Mouse (Mus musculus): Measurements from ENCODE around the gene Magoh.

DNA sequence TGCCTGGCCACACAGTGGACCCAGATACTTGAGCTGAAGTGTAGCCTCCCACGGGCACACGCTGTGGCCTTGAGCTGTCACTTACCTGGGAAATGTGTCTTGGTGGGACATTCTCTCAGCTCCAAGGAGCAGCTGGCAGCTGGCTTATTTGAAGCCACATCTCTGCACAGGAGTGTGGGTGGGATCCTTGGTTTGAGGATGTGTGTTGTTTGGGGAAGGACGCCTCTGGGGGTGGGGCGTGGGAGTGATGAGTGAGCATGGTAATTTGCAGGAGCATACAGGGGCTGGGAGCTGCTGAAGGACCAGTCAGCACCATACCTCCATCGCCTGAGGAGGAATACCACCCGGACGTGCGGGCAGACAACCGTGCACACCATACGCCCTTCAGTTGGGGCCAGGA is 49.4 kb upstream of the Magoh start:
- TF ChIP-seq POLR2A (IDR thresholded peaks at IDR 0.05; ENCODE audit: control insufficient read depth, extremely low read depth, insufficient read depth, low read length, poor library complexity), result no peak
- no peak for TF ChIP-seq CTCF (IDR thresholded peaks at IDR 0.05; ENCODE audit: borderline replicate concordance, control insufficient read depth, extremely low read depth, insufficient read depth, low read length, poor library complexity)
